ENCODE assay signal across 8 mouse cellular contexts in the genomic region with DNA sequence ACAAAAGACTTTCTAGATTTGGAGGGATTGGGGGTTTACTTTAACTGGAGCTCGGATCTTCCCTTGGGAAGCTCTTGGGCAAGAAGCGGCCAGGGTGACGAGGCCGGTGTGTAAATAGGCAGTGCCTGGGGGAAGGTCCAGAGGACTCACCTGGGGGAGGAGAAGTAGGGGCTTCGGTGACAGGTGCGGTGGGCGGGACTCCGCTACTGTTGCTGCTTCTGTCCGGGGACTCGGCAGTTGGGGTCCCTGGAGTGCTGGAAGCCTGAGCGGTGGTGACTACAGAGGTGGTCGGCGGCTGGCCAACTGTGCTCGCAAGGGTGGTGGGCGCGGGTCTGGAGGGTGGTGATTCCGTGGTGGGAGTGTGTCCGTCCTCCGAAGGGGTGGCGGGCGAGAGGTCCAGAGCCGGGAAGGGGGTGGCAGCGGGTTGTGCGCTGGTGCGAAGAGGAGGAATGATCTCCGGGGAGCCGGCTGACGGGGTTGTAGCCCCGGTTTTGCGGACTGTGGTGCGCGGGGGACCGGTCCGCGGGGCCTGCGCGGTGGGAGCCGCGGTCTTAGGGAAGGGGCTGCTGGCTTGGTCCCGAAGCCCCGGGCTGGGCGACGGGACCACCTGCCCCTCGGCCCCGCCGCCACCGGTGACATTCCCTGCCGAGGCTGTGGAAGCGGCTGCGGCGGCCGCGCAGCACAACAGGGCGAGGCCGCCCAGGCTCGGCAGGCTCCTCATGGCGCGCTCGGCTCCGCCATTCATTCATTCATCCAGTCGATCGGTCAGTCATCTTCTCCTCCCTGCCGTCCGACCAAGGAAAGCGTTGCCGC. TPM values are rescaled to one million over a fixed set of nuclear protein-coding genes. Genes with fewer than 3 reads are reported as not detected.
DNase-seq lines count a peak whose midpoint lies in the region; ATAC-seq and TF ChIP-seq lines count a peak whose summit lies in the region.

No protein-coding gene starts in this region.

- H3K36me3 ChIP-seq in heart, embryonic 11.5 days (ENCODE audit: control insufficient read depth, insufficient read depth, low read length): no peaks in the 10 kb centered on the region

- peaks cover 6% of the 10 kb centered on the region; the same call in 1 of the 2 replicates for H3K4me1 ChIP-seq in heart, embryonic 11.5 days (ENCODE audit: control insufficient read depth, insufficient read depth, low read length)
- peaks cover 13% of the 10 kb centered on the region for H3K4me1 ChIP-seq in lung, adult 2 months (ENCODE audit: control insufficient read depth, insufficient read depth, low read length)
- H3K4me1 ChIP-seq in olfactory bulb, adult 2 months (ENCODE audit: control insufficient read depth, insufficient read depth, low read length): peaks cover 8% of the 10 kb centered on the region

- peak; percentile 1 for ATAC-seq in CD4-positive, CD25-positive, alpha-beta regulatory T cell, adult 4 months
- ATAC-seq in heart, embryonic 11.5 days (replicated peaks; ENCODE audit: insufficient number of reproducible peaks, low FRiP score, low TSS enrichment): peak; percentile 50

- peak overlapping the region; percentile 87 for H3K4me3 ChIP-seq in heart, embryonic 11.5 days (ENCODE audit: low read depth, low read length)
- peak overlapping the region; percentile 83 for H3K4me3 ChIP-seq in lung, adult 2 months (replicated peaks; ENCODE audit: extremely low read depth, low read depth, low read length)
- peak overlapping the region; percentile 90 for H3K4me3 ChIP-seq in olfactory bulb, adult 2 months (ENCODE audit: insufficient read depth, low read depth, low read length)

- no peaks in the 10 kb centered on the region for H3K9me3 ChIP-seq in heart, embryonic 11.5 days (replicated peaks; ENCODE audit: control insufficient read depth, low read length)

- no peaks in the 10 kb centered on the region for H3K27me3 ChIP-seq in heart, embryonic 11.5 days (ENCODE audit: control insufficient read depth, insufficient read depth, low read length)

- peak overlapping the region; percentile 88 for H3K4me2 ChIP-seq in heart, embryonic 11.5 days

- no peak for TF ChIP-seq POLR2A in lung, adult 2 months (IDR thresholded peaks at IDR 0.05; ENCODE audit: borderline replicate concordance, extremely low read depth, low read depth, low read length)
- no peak for TF ChIP-seq POLR2A in olfactory bulb, adult 2 months (IDR thresholded peaks at IDR 0.05; ENCODE audit: insufficient read depth, low read depth, low read length)

- no peak for TF ChIP-seq CTCF in lung, adult 2 months (IDR thresholded peaks at IDR 0.05; ENCODE audit: insufficient read depth, low read length)
- no peak for TF ChIP-seq CTCF in olfactory bulb, adult 2 months (IDR thresholded peaks at IDR 0.05; ENCODE audit: insufficient read depth, low read depth, low read length)

- peak; percentile 65 for DNase-seq in adrenal gland, adult 2 months
- DNase-seq in embryo, embryonic 9.5 days (ENCODE audit: extremely low spot score): peak; percentile 63
- peak; percentile 21 to 57 for DNase-seq in kidney, postnatal 25 days
- peak; percentile 56 for DNase-seq in lung, adult 2 months
- peak; percentile 43 to 62 for DNase-seq in thymus, postnatal 10 days (ENCODE audit: low spot score in 2 of 2)

- H3K9ac ChIP-seq in heart, embryonic 11.5 days (ENCODE audit: low read depth, low read length): peak overlapping the region; percentile 81

- WGBS in heart, embryonic 11.5 days (ENCODE audit: insufficient replicate concordance): under 1% methylated on average over 50 of the region's 66 CpGs
- under 1% methylated on average over 51 of the region's 66 CpGs for WGBS in lung, adult 2 months
- WGBS in olfactory bulb, adult 2 months: under 1% methylated on average over 66 of the region's 66 CpGs

- no peak overlapping the region for H3K27ac ChIP-seq in heart, embryonic 11.5 days (ENCODE audit: low read depth, low read length)
- peak overlapping the region; percentile 54; the same call in 1 of the 2 replicates for H3K27ac ChIP-seq in olfactory bulb, adult 2 months (ENCODE audit: insufficient read depth, low read depth, low read length)

RNA-seq across cellular contexts. Expression of a gene that starts 0.5 kb away (rescaled TPM):
- under 1 TPM; 0.41 to 0.70 TPM for polyA plus RNA-seq in CD4-positive, CD25-positive, alpha-beta regulatory T cell, adult 4 months (2017; shearing (Covaris generic))
- total RNA-seq in adrenal gland, adult 2 months (2021): 10 to 100 TPM; 29.3 to 35.6 TPM
- polyA plus RNA-seq in adrenal gland, adult 2 months (2012; rRNA removed): 51.5 and 54.6 TPM in 2 replicates
- 5.9 and 6.8 TPM in 2 replicates for polyA plus RNA-seq in heart, embryonic 11.5 days (2014; fragmentation: Nextera tagmentation; extraction: Ambion mirVana)
- polyA plus RNA-seq in lung, adult 2 months (2012; rRNA removed): 26.1 and 39.8 TPM in 2 replicates
- 76.4 TPM in 1 of 2 replicates, not detected in the other for polyA plus RNA-seq in olfactory bulb, adult 2 months (2012; ENCODE audit: insufficient read depth, insufficient read length, low replicate concordance, missing spikeins)
